Mouse (Mus musculus) midbrain, embryonic 15.5 days (tissue): ENCODE results near the gene Chuk. TPM values are rescaled to one million over a fixed set of nuclear protein-coding genes. Genes with fewer than 3 reads are reported as not detected.

Experiments used
- ATAC-seq: fragments of 200-750 bp; cut with Nextera tagmentation; replicated peaks from 2 replicates; pipeline ENCODE4 v1.8.0; 2017; ENCODE audit warnings: moderate TSS enrichment
- H3K27ac ChIP-seq: fragments of 300-500 bp; sonication (generic); 2 replicates; pipeline ENCODE4 v1.5.1; 2015; ENCODE audit warnings: mild to moderate bottlenecking, inconsistent platforms
- H3K27me3 ChIP-seq: fragments of 300-500 bp; sonication (generic); replicated peaks from 2 replicates; pipeline ENCODE4 v1.6.1; 2015; ENCODE audit warnings: inconsistent platforms
- H3K36me3 ChIP-seq: fragments of 300-500 bp; sonication (generic); replicated peaks from 2 replicates; pipeline ENCODE4 v1.6.1; 2015; ENCODE audit warnings: inconsistent platforms
- H3K4me1 ChIP-seq: fragments of 300-500 bp; sonication (generic); 2 replicates; pipeline ENCODE4 v1.6.1; 2015; ENCODE audit warnings: inconsistent platforms
- H3K4me2 ChIP-seq: fragments of 300-500 bp; sonication (generic); 2 replicates; pipeline ENCODE4 v1.6.1; 2015; ENCODE audit warnings: inconsistent platforms, mild to moderate bottlenecking, moderate library complexity
- H3K4me3 ChIP-seq: fragments of 300-500 bp; sonication (generic); 2 replicates; pipeline ENCODE4 v1.5.1; 2015; ENCODE audit warnings: mild to moderate bottlenecking, inconsistent platforms
- H3K9ac ChIP-seq: fragments of 300-500 bp; sonication (generic); 2 replicates; pipeline ENCODE4 v1.6.1; 2015; ENCODE audit warnings: mild to moderate bottlenecking, inconsistent platforms
- H3K9me3 ChIP-seq: fragments of 300-500 bp; sonication (generic); 2 replicates; pipeline ENCODE4 v1.6.1; 2016; ENCODE audit warnings: inconsistent platforms
- WGBS: fragments of 180-500 bp; shearing (Covaris S2); methylation state at CpG from one replicate; pipeline ENCODE4 v1.1.7; 2015; ENCODE audit warnings: mixed read lengths; 5-methylcytosine and 5-hydroxymethylcytosine counted together
- polyA plus RNA-seq: library from polyadenylated mRNA; unstranded; fragments of >200 nt; fragmentation: Nextera tagmentation; extraction: Ambion mirVana; gene quantifications from 2 replicates; pipeline ENCODE4 v1.2.1, GENCODE M21; 2015

Gene Chuk
- polyA plus RNA-seq, 1 experiment from 2014 or later: 68.0 TPM

DNA sequence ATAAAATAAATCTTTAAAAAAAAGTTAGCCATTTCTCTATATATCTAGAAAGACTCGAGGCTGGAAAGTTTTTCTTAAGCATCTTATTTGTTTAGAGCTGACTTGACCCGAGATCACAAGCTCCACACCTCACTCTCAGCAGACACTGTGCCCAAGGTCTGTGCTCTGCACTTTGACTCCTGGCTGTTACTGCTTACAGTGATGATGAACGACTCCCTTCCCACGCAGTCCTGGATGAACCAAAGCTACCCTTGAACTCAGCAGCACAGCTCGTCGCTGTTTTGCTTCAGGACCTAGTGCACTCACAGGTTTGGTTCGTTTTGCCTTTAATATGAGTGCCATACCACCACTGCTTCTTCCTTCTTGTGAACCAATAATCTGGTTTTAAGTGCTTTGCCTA, 43.5 kb downstream of the Chuk start:
- Histone ChIP-seq H3K27ac (no peak overlapping the region), H3K4me3 (no peak overlapping the region), H3K4me1 (peaks cover 15% of the 10 kb centered on the region), H3K27me3 (no peaks in the 10 kb centered on the region), H3K4me2 (no peak overlapping the region), H3K36me3 (peaks cover 13% of the 10 kb centered on the region), H3K9me3 (no peaks in the 10 kb centered on the region), H3K9ac (no peak overlapping the region)
- no peak for ATAC-seq
- 91% methylated on average over 7 of the region's 7 CpGs for WGBS

DNA sequence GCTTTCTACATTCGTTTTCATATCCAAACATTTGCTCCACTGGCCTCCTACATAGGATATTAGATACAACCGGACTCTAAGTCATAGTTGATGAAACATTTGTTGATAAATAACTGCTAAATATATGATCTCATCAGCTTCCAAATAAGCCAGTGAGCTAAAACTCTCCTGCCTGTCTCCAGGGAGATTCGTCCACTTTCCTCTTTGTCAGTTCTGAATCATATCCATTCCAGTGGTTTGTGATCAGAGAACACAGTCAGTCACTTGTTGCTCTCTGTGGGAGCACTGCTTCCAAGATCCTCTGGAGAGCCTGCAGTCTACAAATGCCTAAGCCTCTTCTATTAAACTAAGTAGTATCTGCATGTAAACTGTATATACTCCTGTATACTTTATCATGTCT, 47.1 kb downstream of the Chuk start:
- no peak overlapping the region for H3K9ac ChIP-seq
- H3K27ac ChIP-seq: no peak overlapping the region
- WGBS: 91% methylated on average over 3 of the region's 3 CpGs
- no peak overlapping the region for H3K4me3 ChIP-seq
- no peak overlapping the region for H3K4me2 ChIP-seq
- H3K36me3 ChIP-seq: peaks cover 13% of the 10 kb centered on the region
- no peak for ATAC-seq
- H3K9me3 ChIP-seq: no peaks in the 10 kb centered on the region
- H3K4me1 ChIP-seq: no peaks in the 10 kb centered on the region
- no peaks in the 10 kb centered on the region for H3K27me3 ChIP-seq

DNA sequence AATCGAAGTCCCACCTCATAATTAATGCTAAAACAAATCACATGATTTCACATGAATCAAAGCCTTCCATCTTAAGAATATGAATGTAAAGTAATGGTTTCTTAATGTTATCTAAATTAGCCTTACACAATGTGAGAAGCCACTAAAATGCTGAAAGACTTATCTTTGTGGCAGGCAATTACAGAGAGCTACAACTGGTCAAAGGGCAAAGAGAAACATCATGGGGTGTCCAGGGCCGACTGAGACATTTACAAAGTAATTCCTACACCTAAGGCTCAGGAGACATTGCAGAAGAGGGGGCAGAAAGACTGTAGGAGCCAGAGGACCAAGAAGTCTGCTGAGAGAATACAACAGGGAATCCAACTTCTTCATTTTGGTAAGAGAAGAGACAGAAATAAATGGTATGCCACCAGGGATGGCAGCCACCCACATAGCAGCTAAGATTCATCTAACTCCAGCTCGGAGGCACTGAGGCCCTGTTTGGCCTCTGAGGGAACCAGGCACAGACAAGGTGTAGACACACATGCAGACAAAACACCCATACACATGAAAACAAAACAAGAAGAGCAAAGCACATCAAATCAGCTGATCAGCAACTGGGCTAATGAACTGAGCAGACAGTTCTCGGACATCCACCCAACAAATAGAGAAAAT, 52.0 kb downstream of the Chuk start:
- Histone ChIP-seq H3K4me3 (no peak overlapping the region), H3K9ac (no peak overlapping the region), H3K4me1 (no peaks in the 10 kb centered on the region), H3K27ac (no peak overlapping the region), H3K9me3 (no peaks in the 10 kb centered on the region), H3K36me3 (peaks cover 4% of the 10 kb centered on the region), H3K4me2 (no peak overlapping the region), H3K27me3 (no peaks in the 10 kb centered on the region)
- WGBS: 78% methylated on average over 4 of the region's 4 CpGs
- no peak for ATAC-seq

DNA sequence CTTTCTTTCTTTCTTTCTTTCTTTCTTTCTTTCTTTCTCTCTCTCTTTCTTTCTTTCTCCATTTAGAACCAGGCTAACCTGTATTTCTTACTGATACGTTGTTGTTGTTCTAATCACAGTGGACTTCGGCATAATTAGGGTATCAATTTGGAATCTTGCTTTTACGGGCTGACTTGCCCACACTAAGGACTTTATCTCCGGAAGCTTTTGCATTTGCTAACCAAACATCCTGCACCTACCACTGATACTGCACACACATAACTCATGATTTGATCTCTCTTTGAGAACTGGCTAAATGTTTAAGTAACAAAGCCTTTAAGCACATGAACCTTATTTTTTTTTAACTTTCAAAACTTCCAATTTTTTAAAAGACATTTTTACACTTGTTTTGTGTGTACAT, 56.9 kb downstream of the Chuk start:
- Histone ChIP-seq H3K27ac (no peak overlapping the region), H3K4me3 (no peak overlapping the region), H3K4me2 (no peak overlapping the region), H3K9ac (no peak overlapping the region), H3K4me1 (no peaks in the 10 kb centered on the region), H3K36me3 (peaks cover 7% of the 10 kb centered on the region; the same call in 1 of the 2 replicates), H3K27me3 (no peaks in the 10 kb centered on the region), H3K9me3 (no peaks in the 10 kb centered on the region)
- no peak for ATAC-seq
- WGBS: 91% methylated on average over 4 of the region's 4 CpGs

GRCm38 (mm10) chr19:44049282-44049681, 58.0 kb downstream of the Chuk start:
- 55% methylated on average over 3 of the region's 3 CpGs for WGBS
- ATAC-seq: no peak

GRCm38 (mm10) chr19:44045847-44046246, 61.4 kb downstream of the Chuk start:
- 80% methylated on average over 3 of the region's 3 CpGs for WGBS
- H3K9ac ChIP-seq: no peak overlapping the region
- H3K27me3 ChIP-seq: no peaks in the 10 kb centered on the region
- no peak overlapping the region for H3K27ac ChIP-seq
- H3K4me2 ChIP-seq: no peak overlapping the region
- H3K4me1 ChIP-seq: no peaks in the 10 kb centered on the region
- no peaks in the 10 kb centered on the region for H3K9me3 ChIP-seq
- peaks cover 7% of the 10 kb centered on the region; the same call in 1 of the 2 replicates for H3K36me3 ChIP-seq
- no peak for ATAC-seq
- no peak overlapping the region for H3K4me3 ChIP-seq

More at GRCm38 (mm10) chr19:44049282-44049681, 58.0 kb downstream of the Chuk start:
- Histone ChIP-seq H3K36me3 (peaks cover 7% of the 10 kb centered on the region; the same call in 1 of the 2 replicates), H3K9ac (no peak overlapping the region), H3K4me2 (no peak overlapping the region), H3K9me3 (no peaks in the 10 kb centered on the region), H3K27ac (no peak overlapping the region), H3K4me1 (no peaks in the 10 kb centered on the region), H3K27me3 (no peaks in the 10 kb centered on the region), H3K4me3 (no peak overlapping the region)

DNA sequence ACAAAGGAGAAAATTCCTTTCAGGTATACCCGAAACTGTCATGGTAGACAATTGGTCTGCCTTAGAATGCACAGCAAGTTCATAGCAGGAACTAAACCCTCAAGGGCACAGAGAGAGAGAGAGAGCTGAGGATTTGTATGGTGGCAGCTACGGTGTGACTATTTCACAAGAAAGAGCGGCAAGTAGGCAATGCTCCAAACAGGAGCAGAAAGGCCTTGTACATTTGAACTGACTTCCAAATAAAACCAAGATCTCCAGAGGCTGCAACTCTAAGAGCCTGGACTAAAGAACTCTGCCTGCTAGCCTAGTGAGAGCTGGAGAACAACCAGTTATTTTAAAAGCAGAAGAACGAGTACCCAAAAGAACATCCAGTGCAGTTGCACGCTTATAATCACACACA, 65.2 kb downstream of the Chuk start:
- no peaks in the 10 kb centered on the region for H3K9me3 ChIP-seq
- H3K36me3 ChIP-seq: peaks cover 16% of the 10 kb centered on the region; the same call in 1 of the 2 replicates
- H3K4me3 ChIP-seq: no peak overlapping the region
- H3K27me3 ChIP-seq: no peaks in the 10 kb centered on the region
- no peak overlapping the region for H3K9ac ChIP-seq
- 79% methylated on average over 5 of the region's 5 CpGs for WGBS
- no peak for ATAC-seq
- H3K4me1 ChIP-seq: no peaks in the 10 kb centered on the region
- no peak overlapping the region for H3K4me2 ChIP-seq
- no peak overlapping the region for H3K27ac ChIP-seq

GRCm38 (mm10) chr19:44033396-44033795, 73.9 kb downstream of the Chuk start:
- Histone ChIP-seq H3K9me3 (no peaks in the 10 kb centered on the region), H3K36me3 (peaks cover 14% of the 10 kb centered on the region; the same call in 1 of the 2 replicates), H3K4me3 (no peak overlapping the region), H3K9ac (no peak overlapping the region), H3K4me1 (no peaks in the 10 kb centered on the region), H3K27me3 (no peaks in the 10 kb centered on the region), H3K4me2 (no peak overlapping the region), H3K27ac (no peak overlapping the region)
- WGBS: 92% methylated on average over 5 of the region's 5 CpGs
- ATAC-seq: no peak

- H3K27me3 ChIP-seq: no peaks in the 10 kb centered on the region
- H3K4me1 ChIP-seq: no peaks in the 10 kb centered on the region
- no peaks in the 10 kb centered on the region for H3K9me3 ChIP-seq
- no peak for ATAC-seq
- H3K4me3 ChIP-seq: no peak overlapping the region
- 96% methylated on average over 11 of the region's 11 CpGs for WGBS
- peaks cover 12% of the 10 kb centered on the region; the same call in 1 of the 2 replicates for H3K36me3 ChIP-seq
- no peak overlapping the region for H3K9ac ChIP-seq
- no peak overlapping the region for H3K4me2 ChIP-seq
- no peak overlapping the region for H3K27ac ChIP-seq
Observed at GRCm38 (mm10) chr19:44032046-44032744, 75.1 kb downstream of the Chuk start.

GRCm38 (mm10) chr19:44030024-44030423, 77.3 kb downstream of the Chuk start:
- Histone ChIP-seq H3K27ac (no peak overlapping the region), H3K27me3 (no peaks in the 10 kb centered on the region), H3K4me2 (no peak overlapping the region), H3K9me3 (no peaks in the 10 kb centered on the region), H3K36me3 (0 out of 2 replicates have a peak, but pooled peaks cover 3% of the 10 kb centered on the region), H3K4me3 (no peak overlapping the region), H3K4me1 (no peaks in the 10 kb centered on the region), H3K9ac (no peak overlapping the region)
- 96% methylated on average over 5 of the region's 5 CpGs for WGBS
- no peak for ATAC-seq

DNA sequence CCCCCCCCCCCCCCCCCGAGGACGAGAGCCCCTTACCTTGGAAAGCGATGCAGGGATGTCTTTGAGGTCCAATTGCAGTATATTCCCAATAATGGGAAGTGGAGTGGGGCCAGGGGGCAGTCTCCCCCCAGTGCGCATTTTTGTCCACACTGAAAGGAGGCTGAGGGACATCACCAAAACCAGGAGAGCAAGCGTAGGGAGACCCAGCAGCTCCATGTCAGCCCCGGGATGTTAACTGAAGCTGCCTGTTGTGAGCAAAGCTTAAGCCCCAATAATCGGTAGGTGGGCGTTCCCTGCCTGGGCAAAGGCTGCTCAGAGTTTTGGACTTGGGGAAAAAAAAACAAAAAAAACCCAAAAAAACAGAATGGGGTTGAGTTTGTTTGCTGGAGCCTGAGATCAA, 78.3 kb downstream of the Chuk start, which contains the start of gene Cyp2c23:
Gene Cyp2c23 (minus strand): TSS at position 237 of the 400 bp plus-strand sequence.
- Histone ChIP-seq H3K27me3 (no peaks in the 10 kb centered on the region), H3K36me3 (no peaks in the 10 kb centered on the region), H3K9me3 (no peaks in the 10 kb centered on the region), H3K4me2 (no peak within 1 kb of the TSS), H3K4me3 (no peak within 1 kb of the TSS), H3K9ac (no peak within 1 kb of the TSS), H3K27ac (no peak within 1 kb of the TSS), H3K4me1 (no peaks in the 10 kb centered on the region)
- no peak for ATAC-seq
- WGBS: 69% methylated on average over 8 of the region's 8 CpGs

DNA sequence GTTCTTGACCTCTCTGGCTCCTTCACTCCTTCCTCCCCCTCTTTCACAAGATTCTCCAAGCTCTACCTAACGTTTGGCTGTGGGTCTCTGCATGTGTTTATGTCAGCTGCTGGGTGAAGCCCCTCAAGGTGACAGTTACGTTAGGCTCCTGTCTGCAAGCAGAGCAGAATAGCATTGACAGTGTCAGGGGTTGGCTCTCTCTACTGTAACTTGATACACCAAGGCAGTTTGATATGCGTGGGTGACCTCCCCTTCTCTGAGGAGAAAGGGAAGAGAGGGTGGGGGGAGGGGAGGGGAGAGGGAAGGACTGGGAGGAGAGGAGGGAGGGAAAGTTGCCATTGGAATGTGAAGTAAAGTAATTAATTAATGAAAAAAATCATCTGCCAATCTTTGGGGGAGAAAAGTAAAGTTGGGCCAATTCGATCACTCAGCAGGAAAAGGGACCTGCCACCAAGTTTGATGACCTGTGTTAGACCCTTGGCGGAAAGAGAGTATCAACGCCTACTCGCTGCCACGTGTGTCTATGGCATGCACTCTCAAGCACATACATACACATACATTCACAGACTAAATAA, 80.2 kb downstream of the Chuk start:
- no peak for ATAC-seq
- no peak overlapping the region for H3K4me3 ChIP-seq

More for the DNA sequence above, 80.2 kb downstream of the Chuk start:
- 68% methylated on average over 8 of the region's 8 CpGs for WGBS
- Histone ChIP-seq H3K36me3 (no peaks in the 10 kb centered on the region), H3K27ac (no peak overlapping the region), H3K4me2 (no peak overlapping the region), H3K9ac (no peak overlapping the region), H3K27me3 (no peaks in the 10 kb centered on the region), H3K9me3 (no peaks in the 10 kb centered on the region), H3K4me1 (no peaks in the 10 kb centered on the region)
